Mouse (Mus musculus): ENCODE data around the gene Pramef12. TPM values are rescaled to one million over a fixed set of nuclear protein-coding genes. Genes with fewer than 3 reads are reported as not detected.

The Pramef12 gene
- total and polyA plus RNA-seq, 3 experiments = not detected

GRCm38 (mm10) chr4:144428868-144429267 lies 20.6 kb upstream of the Pramef12 start:
- peak; percentile 43 for DNase-seq (ENCODE audit: low read depth, low spot score)

GRCm38 (mm10) chr4:144424590-144424989 lies 16.3 kb upstream of the Pramef12 start:
- Histone ChIP-seq H3K79me2 (ENCODE audit: control insufficient read depth, insufficient read depth, low read length, poor library complexity) (no peaks in the 10 kb centered on the region), H3K36me3 (ENCODE audit: control insufficient read depth in 1 of 2, insufficient read depth in 2 of 2, low read length in 2 of 2) (no peaks in the 10 kb centered on the region), H3K27me3 (ENCODE audit: control insufficient read depth in 1 of 2, insufficient read depth in 2 of 2, low read length in 2 of 2) (no peaks in the 10 kb centered on the region), H3K9ac (ENCODE audit: control insufficient read depth, low read depth, low read length, poor library complexity, severe bottlenecking) (no peak overlapping the region), H3K4me1 (ENCODE audit: control insufficient read depth in 1 of 2, insufficient read depth in 2 of 2, low read length in 2 of 2) (no peaks in the 10 kb centered on the region), H3K4me3 (ENCODE audit: control insufficient read depth in 1 of 2, insufficient read depth in 1 of 2, low read depth in 2 of 2, low read length in 2 of 2) (no peak overlapping the region), H3K9me3 (replicated peaks; ENCODE audit: insufficient read depth, low read length) (no peaks in the 10 kb centered on the region), H3K27ac (ENCODE audit: control insufficient read depth, low read depth, low read length) (no peak overlapping the region)
- DNase-seq (ENCODE audit: low read depth, low spot score) = no peak
- no peak for TF ChIP-seq BHLHE40 (IDR thresholded peaks at IDR 0.05; ENCODE audit: borderline replicate concordance, low read depth, low read length)
- no peak for TF ChIP-seq ZMIZ1 (IDR thresholded peaks at IDR 0.05; ENCODE audit: low read depth, low read length)
- TF ChIP-seq NELFE (IDR thresholded peaks at IDR 0.05; ENCODE audit: low read depth, low read length) = no peak
- TF ChIP-seq MAX (IDR thresholded peaks at IDR 0.05; ENCODE audit: low read length) = no peak
- TF ChIP-seq CHD1 (IDR thresholded peaks at IDR 0.05; ENCODE audit: low read depth, low read length) = no peak
- TF ChIP-seq CHD2 (IDR thresholded peaks at IDR 0.05; ENCODE audit: low read length) = no peak
- no peak for TF ChIP-seq POLR2AphosphoS5 (IDR thresholded peaks at IDR 0.05; ENCODE audit: borderline replicate concordance, low read depth, low read length)
- no peak for TF ChIP-seq NRF1 (IDR thresholded peaks at IDR 0.05; ENCODE audit: insufficient read depth, low read depth, low read length, poor library complexity, severe bottlenecking)
- no peak for TF ChIP-seq RAD21 (IDR thresholded peaks at IDR 0.05; ENCODE audit: low read depth, low read length)
- TF ChIP-seq JUND (IDR thresholded peaks at IDR 0.05; ENCODE audit: low read depth, low read length) = no peak
- no peak for TF ChIP-seq SIN3A (IDR thresholded peaks at IDR 0.05; ENCODE audit: low read length)
- no peak for TF ChIP-seq MEF2A (IDR thresholded peaks at IDR 0.05; ENCODE audit: extremely low read depth, insufficient replicate concordance, low read depth, low read length, poor library complexity, severe bottlenecking)

More at GRCm38 (mm10) chr4:144428868-144429267, 20.6 kb upstream of the Pramef12 start:
- Histone ChIP-seq H3K4me3 (ENCODE audit: control insufficient read depth in 1 of 2, insufficient read depth in 1 of 2, low read depth in 2 of 2, low read length in 2 of 2) (no peak overlapping the region), H3K27me3 (ENCODE audit: control insufficient read depth in 1 of 2, insufficient read depth in 2 of 2, low read length in 2 of 2) (no peaks in the 10 kb centered on the region), H3K9ac (ENCODE audit: control insufficient read depth, low read depth, low read length, poor library complexity, severe bottlenecking) (no peak overlapping the region), H3K27ac (ENCODE audit: control insufficient read depth, low read depth, low read length) (no peak overlapping the region), H3K9me3 (replicated peaks; ENCODE audit: insufficient read depth, low read length) (no peaks in the 10 kb centered on the region), H3K79me2 (ENCODE audit: control insufficient read depth, insufficient read depth, low read length, poor library complexity) (no peaks in the 10 kb centered on the region), H3K4me1 (ENCODE audit: control insufficient read depth in 1 of 2, insufficient read depth in 2 of 2, low read length in 2 of 2) (no peaks in the 10 kb centered on the region), H3K36me3 (ENCODE audit: control insufficient read depth in 1 of 2, insufficient read depth in 2 of 2, low read length in 2 of 2) (no peaks in the 10 kb centered on the region)
- TF ChIP-seq NELFE (IDR thresholded peaks at IDR 0.05; ENCODE audit: low read depth, low read length) (no peak), JUND (IDR thresholded peaks at IDR 0.05; ENCODE audit: low read depth, low read length) (no peak), HCFC1 (IDR thresholded peaks at IDR 0.05; ENCODE audit: low read depth, low read length) (no peak), TAL1 (IDR thresholded peaks at IDR 0.05; ENCODE audit: low read length) (no peak), KAT2A (conservative IDR thresholded peaks at IDR 0.05; ENCODE audit: low read depth, low read length) (no peak), ZC3H11A (IDR thresholded peaks at IDR 0.05; ENCODE audit: low read depth, low read length) (peak; percentile 25; the same call in 1 of the 2 replicates), BHLHE40 (IDR thresholded peaks at IDR 0.05; ENCODE audit: borderline replicate concordance, low read depth, low read length) (no peak), USF1 (IDR thresholded peaks at IDR 0.05; ENCODE audit: low read depth, low read length) (no peak), MAX (IDR thresholded peaks at IDR 0.05; ENCODE audit: low read length) (no peak), MYB (IDR thresholded peaks at IDR 0.05; ENCODE audit: low read depth, low read length) (no peak), MAFK (IDR thresholded peaks at IDR 0.05; ENCODE audit: borderline replicate concordance, low read depth, low read length) (no peak), CTCF (IDR thresholded peaks at IDR 0.05 in 2 of 3, conservative IDR thresholded peaks at IDR 0.05 in 1 of 3; ENCODE audit: control insufficient read depth in 1 of 3, insufficient read depth in 1 of 3, low read depth in 2 of 3, low read length in 3 of 3, poor library complexity in 1 of 3, severe bottlenecking in 1 of 3) (peak; percentile 45 to 57 (median 49)), TBP (IDR thresholded peaks at IDR 0.05; ENCODE audit: low read depth, low read length) (no peak), POLR2AphosphoS5 (IDR thresholded peaks at IDR 0.05; ENCODE audit: borderline replicate concordance, low read depth, low read length) (no peak), RAD21 (IDR thresholded peaks at IDR 0.05; ENCODE audit: low read depth, low read length) (peak; percentile 42), SIN3A (IDR thresholded peaks at IDR 0.05; ENCODE audit: low read length) (no peak), SMC3 (IDR thresholded peaks at IDR 0.05; ENCODE audit: low read depth, low read length) (peak; percentile 47)
